Mouse (Mus musculus): ENCODE results near the gene Spdye4a.

Gene Spdye4a

GRCm38 (mm10) chr5:143226790-143227189, at the start of gene Spdye4a:
Gene Spdye4a, minus strand, starts transcription at chr5:143226890.
- Histone ChIP-seq H3K36me3 (ENCODE audit: control insufficient read depth, insufficient read depth, low read length, poor library complexity, severe bottlenecking) (no peaks in the 10 kb centered on the region), H3K27me3 (ENCODE audit: control insufficient read depth, insufficient read depth, low read length, poor library complexity, severe bottlenecking) (no peaks in the 10 kb centered on the region)
- no peak for DNase-seq (ENCODE audit: low read depth, low spot score)

GRCm38 (mm10) chr5:143275761-143276160, 49.1 kb upstream of the Spdye4a start:
- H3K36me3 ChIP-seq (ENCODE audit: control insufficient read depth, insufficient read depth, low read length, poor library complexity, severe bottlenecking): no peaks in the 10 kb centered on the region
- no peak for DNase-seq (ENCODE audit: low read depth, low spot score)
- no peaks in the 10 kb centered on the region for H3K27me3 ChIP-seq (ENCODE audit: control insufficient read depth, insufficient read depth, low read length, poor library complexity, severe bottlenecking)

DNA sequence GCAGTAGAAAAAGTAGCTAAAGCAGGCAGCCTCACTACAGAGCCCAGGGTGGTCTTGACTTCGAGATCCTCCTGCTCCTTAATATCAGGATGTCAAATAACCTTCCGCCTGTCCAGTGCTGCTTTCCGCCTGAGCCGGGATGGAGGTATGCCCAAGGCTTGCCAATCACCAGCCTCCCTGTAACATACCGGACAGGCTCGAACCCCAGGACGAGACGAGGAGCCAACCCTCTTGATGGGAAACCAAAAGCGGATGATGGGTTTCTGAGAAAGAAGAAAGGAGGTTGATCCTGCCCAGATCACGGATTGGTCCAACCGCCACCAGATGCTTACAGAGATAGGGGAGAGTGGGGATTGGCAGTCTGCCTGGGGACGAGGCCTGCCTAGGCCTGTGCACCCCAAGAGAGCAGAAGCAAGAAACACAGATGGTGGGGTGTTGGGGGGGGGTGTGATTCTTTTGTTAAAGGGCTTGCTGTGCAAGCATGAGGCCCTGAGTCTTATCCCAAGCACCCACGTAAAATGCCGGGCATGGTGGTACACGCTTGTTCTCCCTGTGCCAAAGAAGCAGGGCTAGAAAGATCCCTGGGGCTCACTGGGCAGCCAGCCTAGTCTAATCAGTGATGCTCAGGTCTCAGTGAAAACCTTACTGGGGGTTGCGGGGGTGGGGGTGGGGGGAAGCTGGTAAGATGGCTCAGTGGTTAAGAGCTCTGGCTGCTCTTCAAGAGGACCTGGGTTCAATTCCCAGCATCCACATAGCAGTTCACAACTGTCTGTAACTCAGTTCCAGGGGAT, 46.0 kb upstream of the Spdye4a start:
- DNase-seq (ENCODE audit: low read depth, low spot score): no peak
- H3K27me3 ChIP-seq (ENCODE audit: control insufficient read depth, insufficient read depth, low read length, poor library complexity, severe bottlenecking): no peaks in the 10 kb centered on the region
- H3K36me3 ChIP-seq (ENCODE audit: control insufficient read depth, insufficient read depth, low read length, poor library complexity, severe bottlenecking): no peaks in the 10 kb centered on the region

- Histone ChIP-seq H3K27me3 (ENCODE audit: control insufficient read depth, insufficient read depth, low read length, poor library complexity, severe bottlenecking) (no peaks in the 10 kb centered on the region), H3K36me3 (ENCODE audit: control insufficient read depth, insufficient read depth, low read length, poor library complexity, severe bottlenecking) (no peaks in the 10 kb centered on the region)
- DNase-seq (ENCODE audit: low read depth, low spot score): no peak
These were observed 45.4 kb upstream of the Spdye4a start for GRCm38 (mm10) chr5:143272108-143272507.

DNA sequence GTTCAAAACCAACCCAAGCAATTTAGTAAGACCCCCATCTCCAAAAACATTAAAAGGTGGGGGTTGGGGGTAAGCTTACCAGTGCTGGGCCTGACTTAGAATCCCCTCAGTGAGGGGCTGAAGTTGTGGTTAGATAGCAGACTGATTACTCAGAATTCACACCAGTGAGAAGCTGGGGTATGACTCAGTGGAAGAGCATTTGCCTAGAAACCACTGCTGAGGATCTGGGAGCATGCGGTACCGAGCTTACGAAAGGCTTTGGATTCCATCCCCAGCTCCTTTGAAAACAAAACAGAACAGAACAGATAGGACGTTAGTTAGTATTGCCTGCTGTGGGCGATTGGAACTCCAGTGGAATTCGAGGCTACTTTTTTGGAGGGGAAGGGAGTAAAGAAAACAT, 45.0 kb upstream of the Spdye4a start:
- H3K36me3 ChIP-seq (ENCODE audit: control insufficient read depth, insufficient read depth, low read length, poor library complexity, severe bottlenecking): no peaks in the 10 kb centered on the region
- no peak for DNase-seq (ENCODE audit: low read depth, low spot score)
- no peaks in the 10 kb centered on the region for H3K27me3 ChIP-seq (ENCODE audit: control insufficient read depth, insufficient read depth, low read length, poor library complexity, severe bottlenecking)

GRCm38 (mm10) chr5:143270151-143270519, 43.4 kb upstream of the Spdye4a start:
- Histone ChIP-seq H3K27me3 (ENCODE audit: control insufficient read depth, insufficient read depth, low read length, poor library complexity, severe bottlenecking) (no peaks in the 10 kb centered on the region), H3K36me3 (ENCODE audit: control insufficient read depth, insufficient read depth, low read length, poor library complexity, severe bottlenecking) (no peaks in the 10 kb centered on the region)
- DNase-seq (ENCODE audit: low read depth, low spot score): no peak

GRCm38 (mm10) chr5:143269363-143270150, 42.9 kb upstream of the Spdye4a start, which contains the start of gene Zfp316:
Gene Zfp316, minus strand, starts transcription at chr5:143270022.
- H3K27me3 ChIP-seq (ENCODE audit: control insufficient read depth, insufficient read depth, low read length, poor library complexity, severe bottlenecking): no peaks in the 10 kb centered on the region
- no peaks in the 10 kb centered on the region for H3K36me3 ChIP-seq (ENCODE audit: control insufficient read depth, insufficient read depth, low read length, poor library complexity, severe bottlenecking)
- peak; percentile 68 for DNase-seq (ENCODE audit: low read depth, low spot score)

DNA sequence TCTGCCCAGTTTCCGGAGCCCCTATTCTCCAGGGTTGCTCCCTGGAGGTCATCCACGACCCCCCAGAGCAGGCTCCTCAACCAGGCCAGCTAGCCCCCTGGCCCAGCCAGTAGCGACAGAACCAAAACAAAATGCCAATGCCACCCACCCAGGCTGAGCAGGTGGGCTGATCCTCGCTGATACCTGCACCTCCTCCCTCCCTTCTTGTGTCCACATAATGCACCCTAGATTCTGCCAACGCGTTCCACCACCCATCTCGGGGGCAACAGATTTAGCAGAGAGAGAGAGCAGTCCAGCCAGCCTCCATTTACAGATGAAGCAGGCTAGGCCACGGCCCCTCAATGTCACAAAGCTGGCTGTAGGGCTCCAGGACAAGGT, 42.3 kb upstream of the Spdye4a start:
- Histone ChIP-seq H3K27me3 (ENCODE audit: control insufficient read depth, insufficient read depth, low read length, poor library complexity, severe bottlenecking) (no peaks in the 10 kb centered on the region), H3K36me3 (ENCODE audit: control insufficient read depth, insufficient read depth, low read length, poor library complexity, severe bottlenecking) (peaks cover 1% of the 10 kb centered on the region; the same call in 1 of the 2 replicates)
- no peak for DNase-seq (ENCODE audit: low read depth, low spot score)

- no peaks in the 10 kb centered on the region for H3K27me3 ChIP-seq (ENCODE audit: control insufficient read depth, insufficient read depth, low read length, poor library complexity, severe bottlenecking)
- peaks cover 1% of the 10 kb centered on the region; the same call in 1 of the 2 replicates for H3K36me3 ChIP-seq (ENCODE audit: control insufficient read depth, insufficient read depth, low read length, poor library complexity, severe bottlenecking)
- DNase-seq (ENCODE audit: low read depth, low spot score): no peak
These were observed 40.1 kb upstream of the Spdye4a start for GRCm38 (mm10) chr5:143266794-143267193.

DNA sequence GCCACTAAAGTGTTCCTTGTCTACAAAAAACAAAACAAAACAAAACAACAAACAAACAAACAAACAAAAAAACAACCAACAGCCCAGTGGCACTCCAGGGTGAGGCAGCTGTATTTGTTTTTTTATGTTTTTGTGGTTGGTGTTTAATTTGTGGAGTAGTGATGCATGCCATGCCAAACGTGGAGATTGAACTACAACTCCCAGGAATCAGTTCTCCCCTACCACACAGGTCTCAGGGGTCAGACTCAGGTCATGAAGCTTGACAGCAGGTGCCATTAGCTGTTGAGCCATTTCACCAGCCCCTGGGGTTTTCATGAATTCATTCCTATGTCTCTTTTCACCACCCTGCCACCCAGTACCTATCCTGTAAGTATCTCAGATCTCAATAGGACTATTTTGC, 38.7 kb upstream of the Spdye4a start:
- DNase-seq (ENCODE audit: low read depth, low spot score): no peak
- no peaks in the 10 kb centered on the region for H3K27me3 ChIP-seq (ENCODE audit: control insufficient read depth, insufficient read depth, low read length, poor library complexity, severe bottlenecking)
- peaks cover 1% of the 10 kb centered on the region; the same call in 1 of the 2 replicates for H3K36me3 ChIP-seq (ENCODE audit: control insufficient read depth, insufficient read depth, low read length, poor library complexity, severe bottlenecking)

- DNase-seq (ENCODE audit: low read depth, low spot score): no peak
- H3K36me3 ChIP-seq (ENCODE audit: control insufficient read depth, insufficient read depth, low read length, poor library complexity, severe bottlenecking): peaks cover 1% of the 10 kb centered on the region; the same call in 1 of the 2 replicates
These were observed 38.0 kb upstream of the Spdye4a start for GRCm38 (mm10) chr5:143264689-143265088.

GRCm38 (mm10) chr5:143261636-143262035, 34.9 kb upstream of the Spdye4a start:
- Histone ChIP-seq H3K36me3 (ENCODE audit: control insufficient read depth, insufficient read depth, low read length, poor library complexity, severe bottlenecking) (peaks cover 1% of the 10 kb centered on the region; the same call in 1 of the 2 replicates), H3K27me3 (ENCODE audit: control insufficient read depth, insufficient read depth, low read length, poor library complexity, severe bottlenecking) (no peaks in the 10 kb centered on the region)
- DNase-seq (ENCODE audit: low read depth, low spot score): no peak

More at GRCm38 (mm10) chr5:143264689-143265088, 38.0 kb upstream of the Spdye4a start:
- H3K27me3 ChIP-seq (ENCODE audit: control insufficient read depth, insufficient read depth, low read length, poor library complexity, severe bottlenecking): no peaks in the 10 kb centered on the region

DNA sequence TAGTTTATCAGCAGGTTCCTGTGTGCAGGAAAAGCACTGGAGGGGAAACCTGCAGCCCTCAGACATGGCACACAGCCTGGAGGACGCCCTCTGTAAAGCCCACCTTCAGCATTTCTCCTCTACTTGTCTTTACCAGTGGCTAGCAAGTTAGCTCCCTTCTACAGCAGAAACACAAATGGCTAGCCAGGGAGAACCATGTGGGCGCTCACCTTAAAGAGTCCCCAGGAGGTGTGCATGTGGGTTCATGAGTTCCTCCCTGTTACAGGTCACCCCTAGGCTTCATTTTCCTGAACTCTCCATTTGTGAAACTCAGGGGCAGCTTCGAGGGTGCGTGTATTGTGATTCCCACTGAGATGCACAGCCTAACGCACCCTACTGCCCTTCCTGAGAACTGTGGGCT, 29.1 kb upstream of the Spdye4a start:
- Histone ChIP-seq H3K27me3 (ENCODE audit: control insufficient read depth, insufficient read depth, low read length, poor library complexity, severe bottlenecking) (0 out of 2 replicates have a peak, but pooled peaks cover 3% of the 10 kb centered on the region), H3K36me3 (ENCODE audit: control insufficient read depth, insufficient read depth, low read length, poor library complexity, severe bottlenecking) (no peaks in the 10 kb centered on the region)
- no peak for DNase-seq (ENCODE audit: low read depth, low spot score)

GRCm38 (mm10) chr5:143255131-143255519, 28.4 kb upstream of the Spdye4a start:
- Histone ChIP-seq H3K36me3 (ENCODE audit: control insufficient read depth, insufficient read depth, low read length, poor library complexity, severe bottlenecking) (no peaks in the 10 kb centered on the region), H3K27me3 (ENCODE audit: control insufficient read depth, insufficient read depth, low read length, poor library complexity, severe bottlenecking) (0 out of 2 replicates have a peak, but pooled peaks cover 3% of the 10 kb centered on the region)
- no peak for DNase-seq (ENCODE audit: low read depth, low spot score)

Data from splenic B cell, adult 2 months (primary cell).